Mouse (Mus musculus) layer of hippocampus, postnatal 25 days (tissue): ENCODE measurements at regions not wholly inside any gene's neighbourhood (a gene's known extent, or its start where the extent isn't known, plus 50 kb on each side); places are given as distances from the start of the nearest gene placed in this dataset.

Experiments
- DNase-seq, 2 experiments: peaks; one replicate each; pipeline ENCODE4 v3.0.0; 2022; ENCODE audit warnings: mixed read lengths in 2 of 2, low spot score in 1 of 2; ENCODE audit errors: extremely low spot score in 1 of 2

GRCm38 (mm10) chr1:193590301-193590829, 220.3 kb upstream of the Camk1g start:
- DNase-seq = no peak

GRCm38 (mm10) chr1:193588477-193589464, 218.7 kb upstream of the Camk1g start:
- peak; percentile 41 to 76 for DNase-seq

- no peak for DNase-seq
Measured at GRCm38 (mm10) chr1:193587317-193587716, 217.2 kb upstream of the Camk1g start.

- DNase-seq = no peak
Measured at GRCm38 (mm10) chr1:193586896-193587295, 216.8 kb upstream of the Camk1g start.

DNA sequence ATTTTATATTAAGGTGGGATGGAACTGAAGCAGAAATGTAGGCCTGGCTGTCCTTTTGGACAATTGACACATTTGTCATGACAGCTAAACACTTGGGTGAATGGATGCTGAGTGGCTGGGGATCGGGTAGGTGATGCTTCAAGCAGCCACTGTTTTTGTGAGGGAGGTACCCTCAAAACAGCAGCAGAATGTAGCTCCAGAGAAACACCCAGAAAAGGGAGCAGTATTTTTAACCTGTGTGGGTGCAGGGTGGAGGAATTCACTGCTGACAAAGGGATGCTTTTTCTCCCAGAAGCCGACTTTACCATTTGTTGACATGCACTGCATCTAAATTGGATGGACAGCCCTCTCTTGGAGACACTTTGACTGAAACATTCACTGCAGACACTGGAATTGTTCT, 213.7 kb upstream of the Camk1g start:
- DNase-seq = no peak

- no peak for DNase-seq
Measured at GRCm38 (mm10) chr1:193580393-193580792, 210.3 kb upstream of the Camk1g start.

DNA sequence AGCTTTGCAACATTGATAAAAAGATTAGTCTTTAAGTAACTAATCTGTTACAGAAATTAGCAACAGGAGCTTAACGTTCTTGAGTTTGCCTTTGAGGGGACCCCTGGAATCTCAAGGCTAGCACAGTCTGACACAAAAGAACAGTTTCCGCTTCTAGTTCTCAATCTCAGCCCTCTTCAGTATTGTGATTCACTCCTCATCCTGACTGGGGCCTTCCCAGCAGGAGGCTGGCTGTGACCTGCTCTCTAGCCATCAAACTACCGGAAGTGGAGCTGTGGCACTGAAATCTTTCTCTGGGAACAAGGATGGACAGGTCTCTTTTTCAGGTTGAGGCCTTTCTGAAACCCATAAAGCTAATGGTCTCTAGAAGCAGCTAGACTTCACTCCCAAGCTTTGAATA, 209.6 kb upstream of the Camk1g start:
- no peak for DNase-seq

DNA sequence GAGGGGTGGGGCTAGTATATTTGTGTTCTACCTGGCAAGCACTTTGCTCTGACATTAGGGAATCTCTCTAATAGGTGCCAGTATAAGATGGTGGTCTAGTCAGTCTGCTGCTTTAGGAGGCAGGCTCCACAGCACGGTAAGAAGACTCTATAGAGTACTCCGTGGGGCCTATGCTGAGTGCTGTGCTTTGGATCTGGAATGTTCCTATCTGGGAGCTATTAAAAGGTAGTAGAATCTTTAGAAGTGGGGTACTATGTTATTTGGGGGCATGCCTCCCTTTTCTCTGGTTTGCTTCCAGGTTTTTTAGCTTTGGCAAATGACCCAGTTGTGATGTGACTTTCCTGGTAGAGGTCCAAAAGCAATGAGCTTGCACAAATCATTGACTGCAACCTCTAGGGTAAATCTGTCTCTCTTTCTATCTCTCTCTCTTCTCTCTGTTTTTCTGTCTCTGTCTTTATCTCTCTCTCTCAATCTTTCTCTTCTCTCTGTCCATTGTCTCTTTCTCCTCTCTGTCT, 208.6 kb upstream of the Camk1g start:
- no peak for DNase-seq

- no peak for DNase-seq
Measured at GRCm38 (mm10) chr1:193577821-193578220, 207.7 kb upstream of the Camk1g start.

DNA sequence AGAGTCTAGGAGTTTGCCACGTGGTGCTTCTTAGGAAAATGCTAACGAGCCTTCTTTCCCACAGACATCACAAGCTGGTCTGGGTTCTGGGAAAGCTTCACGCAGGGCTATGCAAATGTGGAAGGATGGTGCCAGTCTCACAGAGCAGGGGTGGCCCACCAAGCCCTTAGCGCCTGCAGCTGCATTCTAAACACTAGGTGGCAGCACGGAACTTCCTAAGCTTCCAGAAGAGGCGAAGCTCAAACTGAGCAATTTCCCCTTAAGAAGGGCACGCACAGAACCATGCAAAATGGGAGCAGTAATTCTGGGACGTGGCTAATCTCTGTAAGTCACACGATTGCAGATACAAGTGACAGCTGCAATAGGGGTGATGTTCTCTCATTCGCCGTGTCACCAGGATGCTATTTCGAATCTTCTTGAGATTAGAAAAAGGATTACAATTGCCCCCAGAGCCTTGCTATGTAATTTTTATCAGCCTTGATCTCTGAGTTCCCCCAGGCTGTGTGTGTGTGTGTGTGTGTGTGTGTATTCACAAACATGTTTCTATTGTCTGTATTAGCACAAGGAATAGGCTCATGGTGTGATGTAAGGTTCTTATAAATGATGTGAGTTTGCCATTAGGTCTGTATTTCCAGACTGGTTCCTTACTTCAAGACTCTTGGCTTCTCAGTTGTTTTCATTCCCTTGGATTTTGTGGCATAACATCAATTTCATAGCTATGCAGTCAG, 206.1 kb upstream of the Camk1g start:
- DNase-seq = peak; percentile 64 to 84

- no peak for DNase-seq
Measured at GRCm38 (mm10) chr1:193572827-193573226, 202.7 kb upstream of the Camk1g start.

DNA sequence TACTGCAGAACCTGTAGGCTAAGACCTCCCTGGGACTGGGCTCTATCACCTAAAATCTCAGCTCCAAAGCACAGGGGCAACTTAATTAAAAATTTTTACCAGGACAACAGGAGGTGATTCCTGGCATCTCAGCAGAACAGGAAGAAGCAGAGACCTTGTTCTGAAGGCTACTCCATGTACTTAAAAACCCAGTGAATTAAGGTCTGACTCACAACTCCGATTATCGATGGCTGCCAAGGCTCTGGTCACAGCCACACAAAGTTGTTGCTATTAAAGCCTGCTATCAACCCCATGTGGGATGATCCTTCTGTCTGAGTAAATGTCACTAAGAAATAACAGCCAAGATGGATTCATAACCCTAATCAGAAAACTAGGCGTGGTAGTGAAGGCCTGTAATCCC, 202.3 kb upstream of the Camk1g start:
- no peak for DNase-seq

DNA sequence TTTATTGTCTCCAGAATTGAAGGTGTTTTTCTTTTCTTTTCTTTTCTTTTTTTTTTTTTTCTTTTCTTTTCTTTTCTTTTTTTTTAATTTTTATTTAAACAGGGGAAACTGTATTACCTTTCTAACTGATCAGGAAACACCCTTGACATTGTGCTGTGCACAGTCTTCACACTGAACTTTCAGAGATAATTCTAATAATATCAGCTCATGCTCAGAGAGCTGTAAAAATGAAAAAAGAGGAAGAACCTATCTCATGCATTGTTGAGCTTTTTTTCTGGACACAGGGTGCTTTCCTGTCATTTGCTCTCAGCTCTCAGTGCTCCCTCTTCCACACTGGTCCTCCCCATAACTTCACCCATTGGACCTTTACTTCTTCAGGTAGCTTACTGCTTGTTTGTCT, 201.0 kb upstream of the Camk1g start:
- DNase-seq = no peak

- no peak for DNase-seq
Measured at GRCm38 (mm10) chr1:193568586-193569174, 198.6 kb upstream of the Camk1g start.

DNA sequence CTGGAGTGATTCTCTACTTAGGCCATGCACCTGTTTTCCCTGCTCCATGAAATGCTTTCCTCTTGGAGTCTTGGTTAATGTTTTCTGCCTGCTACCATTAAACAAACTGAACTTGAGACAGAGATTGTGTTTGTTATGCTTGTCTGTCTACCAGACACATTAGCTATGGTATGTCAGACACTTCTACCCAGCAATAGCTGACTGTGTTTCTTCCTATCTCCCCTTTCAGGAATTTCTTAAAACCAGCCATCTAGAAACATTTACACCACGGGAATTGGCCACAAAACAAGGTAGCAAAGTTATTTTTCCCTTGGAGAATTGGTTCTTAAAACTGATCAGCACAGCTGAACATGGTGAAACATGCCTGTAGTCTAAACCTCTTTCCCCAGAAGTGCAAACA, 197.1 kb upstream of the Camk1g start:
- DNase-seq = no peak

DNA sequence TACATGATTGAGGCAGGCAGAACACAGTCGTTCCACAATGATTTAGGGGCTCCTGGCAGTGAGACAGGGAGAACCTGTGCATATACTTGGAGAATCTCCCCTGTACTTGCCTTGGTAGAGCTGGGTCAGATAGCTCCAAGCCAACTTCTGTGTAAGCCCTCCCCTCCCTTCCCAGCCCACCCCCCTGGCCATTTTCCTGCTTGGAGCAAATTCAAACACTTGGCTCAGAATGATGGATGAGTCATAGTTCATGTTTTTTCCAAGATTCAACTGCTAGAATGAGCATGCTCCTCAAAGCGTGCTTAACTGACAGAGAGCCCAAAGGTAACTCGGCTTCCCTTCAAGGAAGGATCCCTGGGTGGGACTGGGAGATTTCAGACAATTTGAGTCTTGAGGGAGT, 194.1 kb upstream of the Camk1g start:
- no peak for DNase-seq

DNA sequence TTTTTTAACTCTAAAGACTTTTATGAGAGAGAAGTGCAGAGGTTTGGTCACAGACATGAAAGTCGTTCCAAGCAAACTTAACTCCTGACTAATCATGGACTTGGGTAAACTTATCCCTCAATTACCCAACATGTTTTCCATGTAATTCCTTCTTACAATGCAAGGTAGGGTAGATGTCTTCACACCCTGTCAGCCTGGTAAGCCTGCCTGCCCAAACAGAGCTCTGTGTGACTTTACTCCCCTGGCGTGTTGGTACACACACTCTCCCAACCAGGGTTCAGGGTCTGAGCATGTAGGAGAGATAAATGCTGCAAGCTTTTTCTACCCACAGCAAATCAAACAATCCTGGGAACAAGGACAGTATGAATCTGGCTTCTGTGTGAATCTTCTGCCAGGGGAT, 192.1 kb upstream of the Camk1g start:
- no peak for DNase-seq

DNA sequence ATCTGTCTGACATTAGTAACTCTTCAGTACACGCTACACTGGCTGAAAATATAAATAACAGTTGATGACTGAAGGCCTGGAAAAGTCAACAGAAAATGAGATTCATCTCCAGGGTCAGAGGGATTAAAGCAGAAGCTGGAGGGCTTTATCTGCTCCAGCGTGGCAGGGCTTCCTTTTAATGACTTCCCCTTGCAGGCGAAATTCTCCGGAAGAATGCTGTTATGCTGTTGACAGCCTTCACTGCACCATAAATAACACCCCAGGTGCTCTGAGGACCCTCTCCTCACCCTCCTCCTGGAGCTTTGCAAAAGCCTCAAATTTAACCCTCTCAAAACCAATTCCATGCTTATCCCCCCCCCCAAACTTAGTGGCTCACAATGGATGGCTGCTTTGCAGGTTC, 188.0 kb upstream of the Camk1g start:
- DNase-seq = no peak

DNA sequence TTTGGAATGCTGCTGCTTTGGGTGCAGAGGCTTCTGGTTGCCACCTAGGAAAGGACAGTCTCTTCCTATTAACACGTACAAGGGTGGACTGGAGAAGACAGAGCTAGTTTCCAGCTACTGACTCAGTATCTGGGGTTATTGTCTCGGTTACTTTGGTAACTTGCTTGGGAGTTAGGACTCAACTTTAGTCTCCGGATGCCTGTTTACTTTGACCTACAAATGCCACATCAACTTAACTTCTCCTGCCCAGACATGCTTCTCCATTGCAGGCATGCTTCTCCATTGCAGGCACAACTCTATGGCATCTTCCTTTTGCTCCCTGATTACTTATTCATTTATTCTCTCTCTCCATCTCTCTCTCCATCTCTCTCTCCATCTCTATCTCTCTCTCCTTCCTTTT, 184.6 kb upstream of the Camk1g start:
- DNase-seq = no peak

DNA sequence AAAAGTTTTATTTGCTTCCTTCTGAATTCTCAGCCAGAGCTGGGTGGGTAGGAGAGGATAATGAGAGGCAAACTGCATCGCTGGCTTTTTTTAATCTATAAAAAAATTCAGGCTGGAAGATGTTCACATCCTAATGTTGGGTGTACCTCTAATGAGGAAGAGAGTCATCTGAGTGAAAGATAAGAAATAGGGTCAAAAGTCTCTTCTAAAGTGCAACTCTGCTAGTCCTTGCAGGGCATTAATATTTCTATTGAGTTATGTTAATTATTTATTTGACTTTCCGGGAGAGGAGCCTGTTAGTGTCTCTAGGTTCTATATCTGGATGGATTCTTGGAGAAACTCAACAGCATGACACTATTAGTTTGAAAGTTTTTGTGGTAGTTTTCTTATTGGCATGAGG, 182.2 kb upstream of the Camk1g start:
- DNase-seq = no peak

GRCm38 (mm10) chr1:193551340-193551739, 181.2 kb upstream of the Camk1g start:
- DNase-seq = no peak
